Mouse (Mus musculus): ENCODE results near the gene Hist1h4f. TPM values are rescaled to one million over a fixed set of nuclear protein-coding genes. Genes with fewer than 3 reads are reported as not detected.
"Not testable (repeated sequence)": the region's sequence is repeated elsewhere in the genome, so short reads cannot be mapped to it uniquely, and the experiment has no call there.

The Hist1h4f gene
- polyA plus RNA-seq, 1 experiment from 2014 or later: not detected

GRCm38 (mm10) chr13:23536076-23536822 is 15.2 kb downstream of the Hist1h4f start:
- Histone ChIP-seq H3K4me1 (peaks cover 42% of the 10 kb centered on the region), H3K9ac (peak overlapping the region; percentile 84), H3K27me3 (replicated peaks) (no peaks in the 10 kb centered on the region), H3K9me3 (no peaks in the 10 kb centered on the region), H3K36me3 (no peaks in the 10 kb centered on the region), H3K4me2 (peak overlapping the region; percentile 81), H3K4me3 (peak overlapping the region; percentile 70), H3K27ac (replicated peaks) (peak overlapping the region; percentile 99)
- 27% methylated on average over 7 of the region's 7 CpGs for WGBS
- no peak for ATAC-seq (ENCODE audit: extremely low read depth, insufficient number of reproducible peaks, low FRiP score, low TSS enrichment)

- H3K27ac ChIP-seq (replicated peaks): peak within 1 kb of the TSS; percentile 99
- 1% methylated on average over 49 of the region's 62 CpGs for WGBS
- H3K27me3 ChIP-seq (replicated peaks): not testable (repeated sequence)
These were observed 16.0 kb downstream of the Hist1h4f start, which contains the start of gene Hist1h3g for GRCm38 (mm10) chr13:23535137-23536075. Gene Hist1h3g, plus strand, starts transcription at chr13:23535422.

GRCm38 (mm10) chr13:23534368-23535131 is 16.9 kb downstream of the Hist1h4f start:
- H3K4me3 ChIP-seq: peak overlapping the region; percentile 70
- H3K27ac ChIP-seq (replicated peaks): peak overlapping the region; percentile 99
- under 1% methylated on average over 15 of the region's 15 CpGs for WGBS
- no peaks in the 10 kb centered on the region for H3K27me3 ChIP-seq (replicated peaks)
- no peak for ATAC-seq (ENCODE audit: extremely low read depth, insufficient number of reproducible peaks, low FRiP score, low TSS enrichment)
- H3K9me3 ChIP-seq: no peaks in the 10 kb centered on the region
- H3K9ac ChIP-seq: peak overlapping the region; percentile 84
- no peaks in the 10 kb centered on the region for H3K36me3 ChIP-seq
- H3K4me2 ChIP-seq: peak overlapping the region; percentile 81
- H3K4me1 ChIP-seq: peaks cover 42% of the 10 kb centered on the region

More at GRCm38 (mm10) chr13:23535137-23536075, 16.0 kb downstream of the Hist1h4f start, which contains the start of gene Hist1h3g:
- peak; percentile 87 for ATAC-seq (ENCODE audit: extremely low read depth, insufficient number of reproducible peaks, low FRiP score, low TSS enrichment)
- H3K36me3 ChIP-seq, H3K9me3 ChIP-seq: not testable (repeated sequence)
- Histone ChIP-seq H3K4me2 (peak within 1 kb of the TSS; percentile 81), H3K9ac (peak within 1 kb of the TSS; percentile 84), H3K4me1 (peaks cover 42% of the 10 kb centered on the region), H3K4me3 (peak within 1 kb of the TSS; percentile 70)

- 1% methylated on average over 29 of the region's 53 CpGs for WGBS
- ATAC-seq (ENCODE audit: extremely low read depth, insufficient number of reproducible peaks, low FRiP score, low TSS enrichment); H3K9me3 ChIP-seq; H3K27me3 ChIP-seq (replicated peaks); H3K36me3 ChIP-seq: not testable (repeated sequence)
- Histone ChIP-seq H3K4me1 (peaks cover 47% of the 10 kb centered on the region), H3K9ac (peak within 1 kb of the TSS; percentile 84), H3K27ac (replicated peaks) (peak within 1 kb of the TSS; percentile 99), H3K4me3 (peak within 1 kb of the TSS; percentile 70), H3K4me2 (peak within 1 kb of the TSS; percentile 81)
These were observed 17.7 kb downstream of the Hist1h4f start, which contains the start of gene Hist1h2af for GRCm38 (mm10) chr13:23533560-23534367. Gene Hist1h2af, plus strand, starts transcription at chr13:23533906.

- peak overlapping the region; percentile 92 for H3K9ac ChIP-seq
- H3K9me3 ChIP-seq: no peaks in the 10 kb centered on the region
- peak overlapping the region; percentile 81 for H3K4me2 ChIP-seq
- H3K4me1 ChIP-seq: peaks cover 49% of the 10 kb centered on the region
- ATAC-seq (ENCODE audit: extremely low read depth, insufficient number of reproducible peaks, low FRiP score, low TSS enrichment): no peak
- no peaks in the 10 kb centered on the region for H3K27me3 ChIP-seq (replicated peaks)
- no peaks in the 10 kb centered on the region for H3K36me3 ChIP-seq
- peak overlapping the region; percentile 99 for H3K27ac ChIP-seq (replicated peaks)
- 25% methylated on average over 9 of the region's 9 CpGs for WGBS
- peak overlapping the region; percentile 70 for H3K4me3 ChIP-seq
These were observed 19.0 kb downstream of the Hist1h4f start for GRCm38 (mm10) chr13:23532262-23533075.

GRCm38 (mm10) chr13:23530901-23531875 is 20.3 kb downstream of the Hist1h4f start, which contains the start of gene Hist1h4h:
Gene Hist1h4h, plus strand, starts transcription at chr13:23531050.
- WGBS: under 1% methylated on average over 62 of the region's 70 CpGs
- Histone ChIP-seq H3K36me3 (no peaks in the 10 kb centered on the region), H3K27me3 (replicated peaks) (no peaks in the 10 kb centered on the region), H3K9me3 (no peaks in the 10 kb centered on the region), H3K4me2 (peak within 1 kb of the TSS; percentile 81), H3K9ac (peak within 1 kb of the TSS; percentile 92), H3K4me1 (peaks cover 45% of the 10 kb centered on the region), H3K4me3 (peak within 1 kb of the TSS; percentile 70), H3K27ac (replicated peaks) (peak within 1 kb of the TSS; percentile 99)
- peak; percentile 77 for ATAC-seq (ENCODE audit: extremely low read depth, insufficient number of reproducible peaks, low FRiP score, low TSS enrichment)

- peak overlapping the region; percentile 81 for H3K4me2 ChIP-seq
- no peaks in the 10 kb centered on the region for H3K36me3 ChIP-seq
- under 1% methylated on average over 20 of the region's 20 CpGs for WGBS
- H3K9ac ChIP-seq: peak overlapping the region; percentile 92
- H3K27ac ChIP-seq (replicated peaks): peak overlapping the region; percentile 99
- H3K9me3 ChIP-seq: no peaks in the 10 kb centered on the region
- no peak for ATAC-seq (ENCODE audit: extremely low read depth, insufficient number of reproducible peaks, low FRiP score, low TSS enrichment)
- H3K4me3 ChIP-seq: peak overlapping the region; percentile 70
- peaks cover 43% of the 10 kb centered on the region for H3K4me1 ChIP-seq
- no peaks in the 10 kb centered on the region for H3K27me3 ChIP-seq (replicated peaks)
These were observed 21.1 kb downstream of the Hist1h4f start for GRCm38 (mm10) chr13:23530181-23530900.

- Histone ChIP-seq H3K4me1 (peaks cover 43% of the 10 kb centered on the region), H3K36me3 (no peaks in the 10 kb centered on the region), H3K4me3 (peak overlapping the region; percentile 70), H3K9me3 (no peaks in the 10 kb centered on the region), H3K27me3 (replicated peaks) (no peaks in the 10 kb centered on the region), H3K4me2 (peak overlapping the region; percentile 81), H3K27ac (replicated peaks) (peak overlapping the region; percentile 99), H3K9ac (peak overlapping the region; percentile 92)
- 12% methylated on average over 2 of the region's 2 CpGs for WGBS
- no peak for ATAC-seq (ENCODE audit: extremely low read depth, insufficient number of reproducible peaks, low FRiP score, low TSS enrichment)
These were observed 21.8 kb downstream of the Hist1h4f start for GRCm38 (mm10) chr13:23529480-23530165.

All from heart, embryonic 13.5 days (tissue).